Mouse (Mus musculus) embryonic facial prominence, embryonic 14.5 days (tissue): Measurements from ENCODE around the gene Il12rb1. TPM values are rescaled to one million over a fixed set of nuclear protein-coding genes. Genes with fewer than 3 reads are reported as not detected.
"Not testable (repeated sequence)": the region's sequence is repeated elsewhere in the genome, so short reads cannot be mapped to it uniquely, and the experiment has no call there.

Experiments
- ATAC-seq: fragments of 200-750 bp; cut with Nextera tagmentation; 2 replicates; pipeline ENCODE4 v1.8.0; 2017; ENCODE audit warnings: low read depth, moderate number of reproducible peaks, moderate TSS enrichment
- DNase-seq: peaks from one replicate; pipeline ENCODE4 v3.0.0-alpha.2; 2015; ENCODE audit warnings: low spot score
- H3K27ac ChIP-seq: fragments of 300-500 bp; sonication (generic); replicated peaks from 2 replicates; pipeline ENCODE4 v1.5.1; 2014; ENCODE audit warnings: low read depth, mild to moderate bottlenecking, low read length, moderate library complexity
- H3K27me3 ChIP-seq: fragments of 300-500 bp; sonication (generic); replicated peaks from 2 replicates; pipeline ENCODE4 v1.6.1; 2014; ENCODE audit warnings: low read length; ENCODE audit not compliant: control insufficient read depth, insufficient read depth
- H3K36me3 ChIP-seq: fragments of 300-500 bp; sonication (generic); 2 replicates; pipeline ENCODE4 v1.6.1; 2014; ENCODE audit warnings: low read length, mixed read lengths; ENCODE audit not compliant: control insufficient read depth, insufficient read depth
- H3K4me1 ChIP-seq: fragments of 300-500 bp; sonication (generic); 2 replicates; pipeline ENCODE4 v1.6.1; 2014; ENCODE audit warnings: antibody characterized with exemption, low read length; ENCODE audit not compliant: control insufficient read depth, insufficient read depth
- H3K4me2 ChIP-seq: fragments of 300-500 bp; sonication (generic); 2 replicates; pipeline ENCODE4 v1.6.1; 2014; ENCODE audit warnings: low read depth, mild to moderate bottlenecking, low read length, moderate library complexity, mixed read lengths
- H3K4me3 ChIP-seq: fragments of 300-500 bp; sonication (generic); 2 replicates; pipeline ENCODE4 v1.5.1; 2014; ENCODE audit warnings: low read depth, mild to moderate bottlenecking, low read length
- H3K9ac ChIP-seq: fragments of 300-500 bp; sonication (generic); 2 replicates; pipeline ENCODE4 v1.6.1; 2014; ENCODE audit warnings: low read depth, mild to moderate bottlenecking, low read length, moderate library complexity, mixed read lengths
- H3K9me3 ChIP-seq: fragments of 300-500 bp; sonication (generic); 2 replicates; pipeline ENCODE4 v1.6.1; 2016; ENCODE audit warnings: low read length; ENCODE audit not compliant: control insufficient read depth
- WGBS: fragments of 180-500 bp; shearing (Covaris S2); extraction: QIAGEN DNeasy Blood & Tissue Kit; methylation state at CpG from one replicate; pipeline ENCODE4 v1.1.7; 2014; 5-methylcytosine and 5-hydroxymethylcytosine counted together
- polyA plus RNA-seq: library from polyadenylated mRNA; unstranded; fragments of >200 nt; fragmentation: Nextera tagmentation; extraction: Ambion mirVana; gene quantifications from 2 replicates; pipeline ENCODE4 v1.2.1, GENCODE M21; 2014

Gene Il12rb1
- polyA plus RNA-seq, 1 experiment from 2014 or later: 0.19 TPM

DNA sequence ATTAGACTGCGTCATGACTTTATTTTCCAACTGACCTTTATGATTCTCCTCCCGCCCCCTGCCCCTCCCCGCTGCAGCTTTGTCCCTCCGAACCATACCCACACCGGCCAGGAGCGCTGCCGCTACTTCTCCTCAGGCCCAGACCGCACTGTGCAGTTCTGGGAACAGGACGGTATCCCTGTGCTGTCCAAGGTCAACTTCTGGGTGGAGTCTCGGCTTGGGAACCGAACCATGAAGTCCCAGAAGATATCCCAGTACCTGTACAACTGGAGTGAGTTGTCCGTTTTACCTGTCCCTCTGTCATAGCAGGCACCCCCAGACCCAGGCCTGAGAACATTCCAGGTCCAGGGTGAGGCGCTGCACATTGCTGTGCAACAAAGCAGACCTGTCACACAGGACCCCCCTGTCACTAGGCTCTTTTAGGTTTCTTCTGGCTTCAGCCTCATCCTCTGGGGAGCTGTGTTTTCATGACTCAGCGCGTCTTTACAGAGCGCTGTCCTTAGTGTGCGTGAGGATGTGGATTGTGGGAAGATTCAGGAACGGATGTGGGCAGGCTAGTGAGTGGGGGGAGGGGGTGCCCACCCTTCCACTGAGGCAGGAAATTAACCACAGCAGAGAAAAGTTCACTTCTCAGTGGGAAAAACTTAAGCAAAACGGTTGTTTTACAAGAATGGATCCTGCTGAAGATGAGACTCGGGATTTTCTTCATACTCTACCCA is 2.9 kb downstream of the Il12rb1 start:
- Histone ChIP-seq H3K27ac (no peak overlapping the region), H3K9ac (no peak overlapping the region), H3K9me3 (no peaks in the 10 kb centered on the region), H3K4me3 (no peak overlapping the region), H3K27me3 (peaks cover 4% of the 10 kb centered on the region; the same call in 1 of the 2 replicates), H3K36me3 (no peaks in the 10 kb centered on the region), H3K4me1 (no peaks in the 10 kb centered on the region), H3K4me2 (no peak overlapping the region)
- 64% methylated on average over 20 of the region's 20 CpGs for WGBS
- no peak for DNase-seq
- ATAC-seq: no peak; the same call in 1 of the 2 replicates

DNA sequence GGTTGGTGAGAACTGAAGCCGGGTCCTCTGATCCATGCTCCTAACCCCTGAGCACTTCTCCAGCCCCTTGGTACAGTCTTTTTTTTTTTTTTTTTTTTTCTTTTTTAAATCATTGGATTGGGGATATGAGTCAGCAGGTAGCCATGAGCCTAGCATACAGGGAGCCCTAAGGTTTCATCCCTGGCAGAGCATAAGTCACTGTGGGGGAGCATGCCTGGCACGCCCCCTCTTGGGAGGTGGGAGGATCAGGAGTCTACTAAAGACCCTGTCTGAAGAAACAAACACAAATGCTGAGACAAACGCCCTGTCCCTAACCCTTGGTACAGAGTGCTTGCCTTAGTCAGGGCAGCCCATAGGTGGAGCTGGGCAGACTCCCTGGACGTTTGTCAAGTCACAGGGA is 3.8 kb downstream of the Il12rb1 start:
- no peaks in the 10 kb centered on the region for H3K9me3 ChIP-seq
- no peak overlapping the region for H3K9ac ChIP-seq
- H3K36me3 ChIP-seq: no peaks in the 10 kb centered on the region
- no peak overlapping the region for H3K4me2 ChIP-seq
- DNase-seq: no peak
- H3K27ac ChIP-seq: no peak overlapping the region
- H3K4me1 ChIP-seq: no peaks in the 10 kb centered on the region
- ATAC-seq: no peak
- 37% methylated on average over 4 of the region's 4 CpGs for WGBS
- no peak overlapping the region for H3K4me3 ChIP-seq
- H3K27me3 ChIP-seq: peaks cover 13% of the 10 kb centered on the region

DNA sequence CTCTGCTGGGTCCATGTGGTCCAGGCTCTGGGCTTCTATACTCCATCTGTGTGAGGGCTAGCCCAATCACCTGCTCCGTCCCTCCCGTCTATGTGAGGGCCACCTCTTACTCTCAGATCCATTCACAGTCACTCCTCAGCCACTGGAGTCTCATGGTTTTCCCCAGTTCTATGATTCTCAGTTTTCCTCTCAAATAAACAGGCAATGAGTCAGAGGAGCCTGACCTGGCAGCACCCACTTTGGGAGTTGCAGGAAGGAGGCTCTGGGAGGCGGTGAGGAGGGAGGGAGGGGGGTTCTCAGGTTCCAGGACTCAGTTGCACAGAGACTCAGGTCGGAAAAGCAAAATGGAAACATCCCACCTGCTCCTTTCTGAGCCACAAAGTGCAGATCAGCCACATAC is 4.6 kb downstream of the Il12rb1 start:
- DNase-seq: no peak
- no peak overlapping the region for H3K9ac ChIP-seq

DNA sequence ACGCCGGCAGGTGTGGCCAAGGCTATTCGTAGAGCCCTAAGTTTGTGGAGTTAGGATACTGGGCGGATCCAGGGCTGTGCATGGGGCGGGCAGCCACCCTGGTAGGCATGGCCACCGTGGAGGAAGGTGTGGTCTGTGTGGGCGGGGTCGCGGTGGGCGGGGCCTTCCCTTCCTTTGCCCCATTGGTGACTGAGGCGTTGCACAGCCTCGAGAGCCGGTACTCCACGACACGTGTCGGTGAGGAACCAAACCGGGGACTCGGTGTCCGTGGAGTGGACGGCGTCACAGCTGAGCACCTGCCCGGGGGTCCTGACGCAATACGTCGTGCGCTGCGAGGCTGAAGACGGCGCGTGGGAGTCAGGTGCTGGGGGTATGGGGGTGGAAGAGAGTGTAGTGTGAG is 8.4 kb downstream of the Il12rb1 start:
- Histone ChIP-seq H3K4me3 (peak overlapping the region; percentile 16; the same call in 1 of the 2 replicates), H3K4me2 (peak overlapping the region; percentile 42), H3K9ac (no peak overlapping the region), H3K4me1 (no peaks in the 10 kb centered on the region), H3K9me3 (peaks cover 16% of the 10 kb centered on the region; the same call in 1 of the 2 replicates), H3K27ac (no peak overlapping the region), H3K36me3 (no peaks in the 10 kb centered on the region), H3K27me3 (peaks cover 19% of the 10 kb centered on the region)
- DNase-seq (no peak), ATAC-seq (no peak)
- WGBS: 8% methylated on average over 28 of the region's 30 CpGs

More for the DNA sequence above, 4.6 kb downstream of the Il12rb1 start:
- WGBS: 52% methylated on average over 4 of the region's 4 CpGs
- Histone ChIP-seq H3K27ac (no peak overlapping the region), H3K36me3 (no peaks in the 10 kb centered on the region), H3K4me2 (no peak overlapping the region), H3K4me3 (no peak overlapping the region), H3K27me3 (peaks cover 19% of the 10 kb centered on the region), H3K4me1 (no peaks in the 10 kb centered on the region), H3K9me3 (no peaks in the 10 kb centered on the region)
- no peak for ATAC-seq

DNA sequence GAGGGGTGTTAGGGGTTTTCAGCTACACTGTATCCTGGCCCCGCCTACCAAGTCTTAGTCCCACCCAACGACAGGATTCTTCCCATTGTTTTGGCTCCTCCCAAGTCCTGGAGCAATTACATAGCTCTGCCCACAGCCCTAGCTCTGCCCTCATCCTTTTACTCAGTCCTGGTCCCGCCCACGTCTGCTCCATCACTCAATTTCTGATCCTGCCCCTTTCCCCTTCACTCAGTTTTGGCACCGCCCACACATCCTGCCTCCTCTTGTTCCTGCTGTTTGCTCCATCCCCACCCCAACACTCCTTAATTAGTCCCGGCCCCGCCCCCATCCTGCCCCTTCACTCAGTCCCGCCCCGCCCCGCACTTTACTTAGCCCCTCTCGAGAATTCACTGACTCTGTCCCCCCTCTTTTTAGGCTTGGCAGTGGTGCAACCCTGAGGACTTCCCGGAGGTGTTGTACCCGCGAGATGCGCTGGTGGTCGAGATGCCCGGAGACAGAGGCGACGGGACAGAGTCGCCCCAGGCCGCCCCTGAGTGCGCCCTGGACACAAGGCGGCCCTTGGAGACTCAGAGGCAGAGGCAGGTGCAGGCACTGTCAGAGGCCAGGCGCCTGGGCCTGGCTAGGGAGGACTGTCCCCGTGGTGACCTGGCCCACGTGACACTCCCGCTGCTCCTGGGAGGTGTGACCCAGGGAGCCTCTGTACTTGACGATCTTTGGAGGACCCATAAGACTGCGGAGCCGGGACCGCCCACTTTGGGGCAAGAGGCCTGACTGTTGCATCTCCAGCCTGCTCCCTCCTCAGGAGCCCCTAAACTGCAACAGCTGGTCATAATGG is 12.1 kb downstream of the Il12rb1 start:
- DNase-seq: peak; percentile 78
- no peak overlapping the region for H3K27ac ChIP-seq

DNA sequence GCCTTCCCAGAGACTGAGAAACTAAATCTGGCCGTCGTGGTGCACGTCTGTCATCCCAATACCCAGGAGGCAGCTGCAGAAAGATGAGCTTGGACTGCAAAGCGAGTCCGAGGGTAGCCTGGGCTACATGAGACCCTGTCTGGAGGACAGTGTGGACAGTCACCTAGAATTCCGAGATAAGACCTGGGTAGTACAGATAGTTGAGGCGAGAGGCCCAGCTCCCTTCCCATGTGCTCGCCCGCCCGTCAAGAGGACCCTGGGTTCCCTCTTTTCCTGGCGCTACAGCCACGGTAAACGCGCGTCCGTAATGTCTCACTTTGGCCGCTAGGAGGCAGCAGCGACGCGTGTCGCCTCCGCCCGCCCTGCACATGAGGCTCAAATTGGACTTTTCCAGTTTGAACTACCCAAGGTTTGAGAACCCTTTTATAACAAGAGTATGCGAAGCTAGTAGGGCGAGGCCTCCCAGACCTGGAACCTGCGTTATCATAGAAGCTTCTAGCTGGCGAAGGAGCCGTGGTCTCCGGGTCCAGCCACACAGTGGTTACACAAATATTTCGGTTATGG is 13.2 kb downstream of the Il12rb1 start:
- no peaks in the 10 kb centered on the region for H3K4me1 ChIP-seq
- no peak overlapping the region for H3K4me2 ChIP-seq
- no peaks in the 10 kb centered on the region for H3K36me3 ChIP-seq
- H3K4me3 ChIP-seq: no peak overlapping the region
- DNase-seq: peak; percentile 60
- WGBS: 15% methylated on average over 30 of the region's 30 CpGs
- H3K27ac ChIP-seq: no peak overlapping the region
- H3K9me3 ChIP-seq: peaks cover 16% of the 10 kb centered on the region; the same call in 1 of the 2 replicates
- peaks cover 11% of the 10 kb centered on the region for H3K27me3 ChIP-seq
- peak; percentile 53; the same call in 1 of the 2 replicates for ATAC-seq
- no peak overlapping the region for H3K9ac ChIP-seq

More for the DNA sequence above, 12.1 kb downstream of the Il12rb1 start:
- peaks cover 19% of the 10 kb centered on the region for H3K27me3 ChIP-seq
- no peak overlapping the region for H3K4me3 ChIP-seq
- H3K36me3 ChIP-seq: no peaks in the 10 kb centered on the region
- H3K9me3 ChIP-seq: peaks cover 16% of the 10 kb centered on the region; the same call in 1 of the 2 replicates
- peak; percentile 68 for ATAC-seq
- no peak overlapping the region for H3K9ac ChIP-seq
- no peak overlapping the region for H3K4me2 ChIP-seq
- H3K4me1 ChIP-seq: no peaks in the 10 kb centered on the region
- 4% methylated on average over 29 of the region's 31 CpGs for WGBS

DNA sequence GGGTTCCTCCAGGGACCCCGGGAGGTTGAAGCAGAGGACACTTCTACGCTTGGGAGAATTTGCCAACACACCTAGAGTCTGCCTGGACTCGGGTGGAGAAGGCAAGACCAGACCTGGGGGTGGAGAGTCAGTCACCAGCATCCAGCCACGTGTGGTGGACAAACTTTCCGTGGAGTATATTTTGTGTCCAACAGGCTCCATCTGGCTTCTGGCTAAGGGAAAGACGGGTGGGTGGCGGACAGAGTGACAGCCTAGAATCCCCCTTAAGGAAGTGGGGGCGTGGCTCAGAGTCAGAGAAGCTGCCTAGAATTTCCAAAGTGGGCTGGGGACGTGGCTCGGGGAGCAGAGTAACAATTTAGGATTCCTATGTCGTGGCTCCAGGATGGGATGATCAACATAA is 13.7 kb downstream of the Il12rb1 start:
- Histone ChIP-seq H3K4me3 (no peak overlapping the region), H3K27ac (no peak overlapping the region), H3K4me2 (no peak overlapping the region), H3K36me3 (no peaks in the 10 kb centered on the region), H3K4me1 (no peaks in the 10 kb centered on the region), H3K27me3 (peaks cover 6% of the 10 kb centered on the region), H3K9ac (no peak overlapping the region), H3K9me3 (peaks cover 20% of the 10 kb centered on the region; the same call in 1 of the 2 replicates)
- DNase-seq: no peak
- ATAC-seq: no peak
- WGBS: 32% methylated on average over 11 of the region's 11 CpGs

DNA sequence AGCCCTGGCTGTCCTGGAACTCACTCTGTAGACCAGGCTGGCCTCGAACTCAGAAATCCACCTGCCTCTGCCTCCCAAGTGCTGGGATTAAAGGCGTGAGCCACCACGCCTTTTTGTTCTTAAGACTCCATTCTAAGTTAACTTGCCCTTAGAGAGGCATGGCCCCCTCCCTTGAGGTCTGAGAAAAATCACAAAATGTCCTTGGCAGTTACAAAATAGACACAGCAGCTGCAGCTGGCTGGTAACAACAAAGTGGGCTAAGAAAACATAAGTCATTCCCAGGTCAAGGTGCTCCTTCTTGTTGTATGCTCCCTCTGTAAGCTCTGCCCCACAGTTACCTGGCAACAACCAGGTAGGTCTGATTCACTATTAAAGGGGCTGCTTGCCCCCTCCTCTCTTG is 14.3 kb downstream of the Il12rb1 start:
- not testable (repeated sequence) for DNase-seq, H3K36me3 ChIP-seq, H3K4me1 ChIP-seq, H3K27me3 ChIP-seq, ATAC-seq, H3K9ac ChIP-seq, H3K27ac ChIP-seq, H3K4me3 ChIP-seq, H3K4me2 ChIP-seq
- H3K9me3 ChIP-seq: peaks cover 21% of the 10 kb centered on the region; the same call in 1 of the 2 replicates
- 82% methylated on average over 3 of the region's 3 CpGs for WGBS
